Mouse (Mus musculus) erythroblast, embryonic 14.5 days (primary cell): ENCODE data around the gene Plcg2.

Source experiments
- GATA1 ChIP-seq: IDR thresholded peaks from 2 replicates; pipeline ENCODE4 v1.6.1; 2012; ENCODE audit warnings: low read length, inconsistent platforms, mixed read lengths
- TAL1 ChIP-seq: IDR thresholded peaks from 3 replicates; pipeline ENCODE4 v1.6.1; 2012; ENCODE audit warnings: low read length, inconsistent platforms, mixed read lengths

DNA sequence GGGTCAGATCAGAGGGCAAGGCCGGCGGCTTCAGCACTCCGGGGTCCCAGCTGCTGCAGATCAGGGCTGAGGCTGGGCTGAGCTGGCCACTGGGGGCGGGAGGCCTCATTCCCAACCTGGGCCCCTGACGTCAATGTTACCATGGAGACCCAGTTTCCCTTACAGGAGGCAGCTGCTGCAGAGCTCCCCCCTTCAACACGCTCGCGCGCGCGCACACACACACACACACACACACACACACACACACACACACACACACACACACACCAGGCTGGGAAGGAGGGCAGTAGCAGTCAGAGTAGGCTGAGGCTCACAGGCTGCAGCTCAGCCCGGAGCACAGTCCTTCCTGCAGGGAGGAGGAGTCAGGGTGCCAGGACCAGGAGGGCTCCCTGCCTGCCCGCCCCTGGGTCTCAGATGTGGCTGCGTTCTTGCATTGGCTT, 27.7 kb upstream of the Plcg2 start:
- TF ChIP-seq GATA1 = no peak
- no peak for TF ChIP-seq TAL1
